Mouse (Mus musculus) cerebellum, adult 11 months (tissue): ENCODE measurements at regions not wholly inside any gene's neighbourhood (a gene's known extent, or its start where the extent isn't known, plus 50 kb on each side); places are given as distances from the start of the nearest gene placed in this dataset.

Experiments used
- DNase-seq: peaks from one replicate; pipeline ENCODE4 v3.0.0; 2022

DNA sequence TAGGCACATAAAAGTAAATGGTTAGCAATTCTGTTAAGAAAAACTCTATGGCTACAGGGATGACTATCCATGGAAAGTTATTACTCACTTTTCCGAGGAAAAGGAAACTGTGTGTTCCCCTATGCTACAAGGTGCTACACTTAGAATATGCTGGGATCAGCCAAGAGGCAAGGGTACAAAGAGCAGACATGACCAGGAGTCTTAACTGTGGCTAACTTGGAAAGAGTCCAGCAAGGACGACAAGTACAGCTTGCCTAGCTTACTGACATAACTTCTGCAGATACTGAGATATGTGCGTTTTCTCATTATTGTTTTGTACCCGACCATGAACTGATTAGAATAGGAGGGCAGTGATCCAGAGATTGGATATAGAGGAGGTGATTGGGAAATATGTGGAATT is 296.4 kb downstream of the Gm16223 start:
- no peak for DNase-seq

DNA sequence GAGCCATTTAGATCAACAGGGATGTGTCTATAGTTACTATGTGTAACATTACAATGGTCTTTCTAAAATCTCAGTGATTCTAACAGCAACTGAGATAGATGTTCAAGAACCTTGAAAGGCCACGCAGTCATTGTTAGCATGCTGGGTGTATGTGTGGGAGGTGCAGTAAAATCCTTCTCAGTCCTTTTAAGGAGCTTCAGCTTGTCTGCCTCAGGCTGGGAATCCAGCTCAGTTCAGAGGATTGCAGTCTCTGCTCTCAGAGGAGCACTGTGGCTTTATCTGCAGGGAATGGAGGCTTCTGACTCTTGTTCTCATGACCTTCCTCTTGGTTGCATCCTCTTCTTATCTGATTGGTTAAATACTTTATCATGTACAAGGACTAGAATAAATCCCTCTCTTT is 320.2 kb downstream of the Gm16223 start:
- DNase-seq: no peak

DNA sequence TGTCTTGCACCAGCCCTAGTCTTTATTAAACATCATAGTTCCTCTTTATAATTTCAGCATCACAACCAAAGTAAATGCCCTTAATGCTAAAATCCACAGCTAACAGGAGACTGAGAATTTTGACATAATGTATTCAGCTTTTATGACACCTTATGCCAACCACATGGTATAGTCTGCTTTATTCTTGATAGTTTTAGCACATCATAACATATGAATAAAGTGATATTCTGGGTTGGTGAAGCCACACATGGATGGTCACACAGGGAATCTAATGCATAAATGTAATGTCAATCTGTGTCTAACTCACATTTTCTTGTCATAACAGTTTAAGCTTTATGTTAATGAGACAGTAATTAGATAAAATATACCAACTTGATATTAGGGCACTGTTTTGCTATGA is 328.9 kb downstream of the Gm16223 start:
- no peak for DNase-seq

DNA sequence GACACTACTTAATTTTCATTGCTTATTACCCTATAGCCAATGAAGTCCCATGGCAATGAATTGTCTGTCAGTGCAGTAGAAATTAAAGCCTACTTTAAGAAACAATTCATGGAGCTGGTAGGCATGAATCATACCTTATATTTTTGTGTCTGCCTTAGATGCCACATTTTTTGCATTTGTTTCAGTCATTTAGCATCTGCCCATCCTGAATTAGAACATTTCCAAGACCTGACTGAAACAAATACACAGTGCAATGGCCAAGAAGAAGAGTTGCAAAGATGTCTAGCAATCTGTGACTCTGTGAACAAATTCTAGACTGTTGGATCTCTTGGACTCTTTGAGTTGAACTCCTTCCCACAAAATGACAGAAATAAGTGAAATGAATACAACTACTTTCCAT is 342.2 kb downstream of the Gm16223 start:
- DNase-seq: no peak

DNA sequence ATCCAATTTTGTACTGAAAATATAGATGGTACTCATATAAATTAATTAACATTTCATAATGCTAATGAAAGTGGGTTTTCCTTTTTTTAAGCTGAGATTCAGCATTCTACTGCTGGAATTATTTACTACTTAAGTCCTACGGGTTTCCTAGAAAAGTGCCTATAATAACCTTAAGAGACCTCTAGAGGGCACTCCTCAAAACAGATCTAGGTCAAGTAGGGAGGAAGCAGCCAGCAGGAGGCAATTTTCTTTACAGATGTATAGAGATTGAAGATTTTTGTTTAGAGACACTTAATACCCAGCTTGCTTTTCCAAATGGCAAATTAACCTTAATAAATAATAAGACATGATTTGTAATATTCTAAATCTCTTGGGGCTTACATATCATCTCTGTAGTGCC is 344.5 kb downstream of the Gm16223 start:
- no peak for DNase-seq

DNA sequence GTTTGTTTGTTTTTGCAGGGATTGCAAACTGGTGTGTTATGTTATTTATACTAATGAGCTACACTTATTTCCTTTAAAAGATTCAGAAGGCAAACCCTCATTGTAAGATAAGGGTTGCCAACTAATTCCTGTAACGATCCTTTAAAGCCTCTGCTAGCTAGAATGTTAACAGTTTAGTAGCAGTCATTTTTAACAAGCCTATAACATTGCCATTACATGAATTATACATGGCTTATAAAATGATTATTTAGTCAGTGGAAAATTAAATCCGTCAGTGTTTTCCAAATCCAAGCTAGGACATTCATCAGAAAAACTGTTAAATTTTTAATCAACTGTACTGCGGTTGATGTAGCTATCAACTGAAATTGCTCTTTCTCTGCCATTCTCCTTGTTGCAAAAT is 358.1 kb downstream of the Gm16223 start:
- no peak for DNase-seq

DNA sequence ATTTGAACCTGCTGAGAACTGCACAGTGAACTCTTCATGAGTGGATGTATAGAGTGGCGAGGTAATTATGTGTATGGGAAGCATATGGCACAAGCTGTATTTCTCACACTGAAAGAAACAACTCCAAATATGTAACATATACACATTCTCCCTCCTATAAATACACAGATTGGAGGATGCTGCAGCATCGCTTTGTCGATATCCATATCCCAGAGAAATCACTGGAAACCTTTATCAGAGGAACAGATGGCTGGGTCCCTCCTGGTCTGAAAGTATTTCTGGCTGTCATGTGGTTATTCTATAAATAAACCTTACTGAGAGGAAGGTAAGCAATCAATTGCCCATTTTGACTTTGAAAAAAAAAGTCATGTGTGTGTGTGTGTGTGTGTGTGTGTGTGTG is 365.4 kb downstream of the Gm16223 start:
- DNase-seq: no peak

DNA sequence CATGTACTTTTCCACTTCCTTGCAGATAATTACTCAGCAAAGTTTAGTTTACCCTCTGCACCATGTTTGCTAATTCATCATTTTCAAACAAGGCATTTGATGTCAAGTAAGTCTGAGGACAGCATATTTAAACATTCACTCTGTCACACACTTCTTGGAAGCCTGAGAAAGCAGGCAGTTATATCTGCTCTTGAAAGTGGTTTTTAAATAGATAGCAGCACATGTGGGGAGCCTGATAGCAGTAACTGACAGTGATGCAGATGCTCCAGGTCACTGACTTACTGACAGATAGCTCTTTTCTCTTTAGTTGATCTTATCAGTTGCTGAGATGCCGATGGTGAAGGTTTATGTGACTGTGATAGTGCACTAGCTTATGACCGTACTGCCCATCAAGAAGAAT is 380.9 kb downstream of the Gm16223 start:
- DNase-seq: no peak

DNA sequence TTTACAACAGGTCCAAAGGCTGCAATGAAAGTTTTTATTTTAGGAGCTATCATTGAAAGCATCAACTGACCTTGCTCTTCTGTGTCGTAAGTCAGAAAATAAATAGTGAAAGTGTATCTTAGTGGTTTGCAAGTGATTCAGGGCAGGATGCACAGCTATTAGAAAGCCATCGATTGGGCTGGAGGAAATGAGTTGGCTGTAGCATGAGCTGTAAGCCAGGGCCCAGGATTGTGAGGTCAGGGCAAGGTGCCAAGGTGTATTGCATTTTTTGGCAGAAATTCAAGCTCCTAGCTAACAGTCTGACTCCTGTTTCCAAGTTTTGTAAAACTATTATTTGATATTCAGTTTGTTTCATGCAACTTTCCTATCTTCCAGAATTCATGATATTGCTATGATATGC is 381.8 kb downstream of the Gm16223 start:
- DNase-seq: no peak

DNA sequence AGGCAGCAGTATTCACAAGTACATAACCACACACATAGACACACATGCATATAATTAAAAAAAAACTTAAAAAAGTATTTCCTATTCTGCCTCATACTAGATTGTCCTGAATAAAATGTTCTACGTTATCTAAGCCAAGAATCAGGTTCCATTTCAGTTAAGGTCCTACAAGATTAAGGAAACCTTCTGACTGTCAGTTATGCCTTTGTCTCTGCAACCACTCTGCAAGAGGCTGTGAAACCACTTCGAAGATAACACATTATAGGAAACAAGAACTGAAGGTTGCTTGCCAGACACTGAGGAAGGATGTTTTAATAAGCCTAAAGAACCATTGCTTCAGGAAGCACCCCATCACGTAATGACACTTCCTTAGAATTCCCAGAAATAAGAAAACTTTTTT is 385.9 kb downstream of the Gm16223 start:
- no peak for DNase-seq

DNA sequence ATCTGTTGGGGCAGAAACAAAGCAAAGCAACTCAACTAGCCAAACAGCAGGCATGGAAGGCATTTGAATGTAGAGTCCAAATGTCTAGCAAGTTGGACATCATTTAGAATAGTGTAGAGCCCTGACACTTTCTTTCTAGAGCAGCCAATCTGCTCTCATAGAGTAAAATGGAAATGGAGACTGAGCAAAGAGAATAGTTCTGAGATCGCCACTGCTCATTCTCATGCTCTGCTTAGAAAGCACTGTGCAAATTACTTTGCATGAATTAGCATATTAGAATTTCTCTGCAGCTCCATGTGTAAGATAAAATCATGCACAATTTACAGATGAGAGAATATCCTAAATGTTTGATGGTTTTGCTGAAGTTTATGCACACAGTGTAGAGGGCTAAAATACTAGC is 393.4 kb downstream of the Gm16223 start:
- no peak for DNase-seq

DNA sequence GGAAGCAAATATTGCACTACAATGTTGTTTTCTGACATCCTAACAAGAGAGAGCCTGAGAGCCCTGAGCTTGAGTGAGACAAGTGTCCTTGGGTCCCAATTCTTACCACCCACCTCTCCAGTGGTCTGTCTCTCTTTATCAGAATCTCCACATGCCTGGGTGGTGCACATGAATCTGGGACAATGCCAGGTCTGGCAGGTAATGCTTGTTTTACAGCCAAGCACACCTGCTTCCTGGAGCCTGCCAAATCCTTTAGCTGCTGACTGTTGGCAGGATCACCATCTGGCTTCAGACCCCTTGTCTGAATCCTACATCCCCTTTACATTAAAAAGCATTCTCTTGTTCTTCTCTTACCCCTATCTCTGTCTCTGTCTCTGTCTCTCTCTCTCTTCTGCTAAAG is 397.1 kb downstream of the Gm16223 start:
- peak; percentile 21 for DNase-seq

DNA sequence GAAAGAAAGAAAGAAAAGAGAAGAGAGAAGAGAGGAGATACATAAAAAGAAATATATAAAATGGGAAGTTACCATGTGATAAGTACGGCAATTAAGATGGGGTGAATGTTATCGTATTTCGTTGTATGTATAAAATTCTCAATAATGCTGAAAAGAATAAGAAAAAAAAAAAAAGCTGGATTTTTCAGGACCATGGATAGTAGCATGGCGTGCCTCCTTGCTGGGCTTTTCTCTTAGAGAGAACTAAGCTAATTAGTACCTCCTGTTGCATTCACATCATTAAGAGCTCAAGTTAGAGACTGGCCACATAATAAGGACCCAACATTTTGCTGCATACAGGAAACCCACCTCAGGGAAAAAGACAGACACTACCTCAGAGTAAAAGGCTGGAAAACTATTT is 405.7 kb downstream of the Gm16223 start:
- DNase-seq: no peak

DNA sequence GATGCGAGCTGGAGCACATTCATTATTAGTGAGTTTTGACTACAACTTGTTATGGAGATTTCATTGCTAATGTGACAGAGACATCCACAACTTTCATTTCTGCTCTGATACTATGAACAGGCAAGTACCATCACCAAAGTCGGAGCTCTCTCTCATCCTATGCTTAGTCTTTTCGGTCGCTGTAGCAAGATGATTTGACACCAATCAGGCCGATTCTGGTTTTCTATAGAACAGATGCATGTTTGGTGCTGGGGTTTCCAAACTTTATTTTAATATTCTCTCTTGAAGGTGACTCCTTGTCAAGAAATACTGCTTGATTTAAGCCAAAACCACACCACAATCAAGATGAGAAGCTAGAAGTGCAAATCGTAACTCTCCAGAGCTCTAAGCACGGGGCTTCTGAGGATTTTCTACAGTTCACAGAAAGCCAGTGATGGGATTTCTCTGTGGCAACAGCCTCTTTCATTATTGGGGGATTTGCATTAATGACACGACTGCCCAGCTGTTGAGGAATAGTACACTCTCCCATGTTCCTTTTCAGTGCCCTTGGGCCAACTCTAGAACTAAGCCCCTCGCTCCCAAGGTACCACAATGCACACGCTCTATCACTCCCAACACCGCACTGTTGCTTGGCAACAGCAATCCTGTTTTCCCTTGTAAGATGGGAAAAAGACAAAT is 434.5 kb downstream of the Gm16223 start:
- DNase-seq: no peak

DNA sequence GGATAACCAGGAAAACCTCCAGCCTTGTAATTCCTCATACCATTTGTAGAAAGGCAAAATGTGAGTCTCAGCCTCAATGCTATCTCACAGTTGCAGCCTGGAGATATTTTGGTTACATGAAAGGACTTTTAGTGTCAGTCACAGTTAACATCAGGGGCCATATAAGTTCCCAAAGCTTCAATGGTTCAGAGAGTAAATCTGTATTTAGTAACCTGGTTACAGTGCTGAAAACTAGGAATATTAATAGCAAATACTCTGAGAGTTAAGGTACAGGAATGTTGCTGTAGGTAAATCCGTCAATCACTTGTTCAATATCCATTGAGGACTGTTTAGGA is 435.0 kb downstream of the Gm16223 start:
- DNase-seq: no peak

DNA sequence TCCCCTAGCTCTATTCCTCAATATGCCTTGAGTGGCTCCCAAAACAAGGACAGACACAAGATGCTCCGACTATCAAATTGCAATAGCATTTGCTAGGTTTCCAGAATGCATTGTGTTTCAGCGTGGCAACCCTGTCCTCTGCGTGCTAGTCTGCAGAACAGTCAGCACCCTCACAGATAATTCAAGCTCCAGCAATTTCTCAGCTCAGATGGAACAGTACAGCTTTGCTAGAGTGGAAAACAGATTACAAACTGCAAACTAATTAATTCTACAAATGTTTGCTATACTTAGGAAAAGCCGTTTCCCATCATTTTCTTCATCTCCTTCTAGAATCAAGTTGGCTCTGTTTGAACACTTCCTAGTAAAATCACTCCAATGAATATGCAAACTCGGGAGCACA is 441.4 kb downstream of the Gm16223 start:
- DNase-seq: no peak

DNA sequence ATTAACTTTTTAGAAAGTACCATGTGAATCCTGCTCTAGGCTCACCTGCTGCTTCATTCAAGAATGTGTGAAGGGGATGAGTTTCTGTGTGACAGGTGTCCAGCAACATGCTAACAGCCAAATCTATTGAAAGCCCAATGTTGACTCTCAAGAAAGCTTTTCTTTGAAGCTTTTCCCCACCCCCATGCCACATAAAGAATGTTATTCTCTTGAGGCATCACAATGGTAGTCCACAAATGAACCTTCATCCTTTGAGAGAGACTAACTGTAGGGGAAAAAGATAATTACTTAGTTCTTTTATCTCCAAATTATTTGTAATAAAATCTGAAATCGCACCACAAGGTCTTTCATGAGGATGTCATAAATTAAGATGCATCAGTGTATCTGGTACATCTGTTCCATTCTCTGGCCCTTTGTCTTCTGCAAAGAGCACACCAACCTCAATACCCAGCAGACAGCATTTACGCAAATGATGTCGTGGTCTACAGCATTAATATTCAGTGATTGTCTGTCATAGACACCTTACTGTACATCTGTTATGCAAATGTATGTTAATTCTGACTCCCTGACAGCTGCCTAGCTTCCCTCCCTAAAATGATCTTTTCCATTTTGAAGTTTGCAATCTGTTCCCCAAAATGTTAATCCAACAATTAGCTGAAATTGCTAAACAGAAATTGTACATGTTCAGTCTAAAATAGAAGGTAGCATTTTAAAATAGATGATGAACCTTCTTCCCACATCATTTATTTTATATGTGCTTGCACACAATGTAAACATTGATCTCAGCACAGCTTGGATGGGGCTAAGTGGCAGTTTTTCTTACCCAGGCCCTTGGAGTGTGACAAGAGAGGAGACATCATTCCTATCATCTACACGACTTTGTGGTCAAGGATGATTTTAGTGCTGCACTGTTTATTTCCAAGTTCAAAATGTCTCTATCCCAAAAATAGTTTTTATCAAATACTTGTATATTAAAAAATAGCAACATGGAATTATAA is 455.7 kb downstream of the Gm16223 start:
- DNase-seq: no peak

DNA sequence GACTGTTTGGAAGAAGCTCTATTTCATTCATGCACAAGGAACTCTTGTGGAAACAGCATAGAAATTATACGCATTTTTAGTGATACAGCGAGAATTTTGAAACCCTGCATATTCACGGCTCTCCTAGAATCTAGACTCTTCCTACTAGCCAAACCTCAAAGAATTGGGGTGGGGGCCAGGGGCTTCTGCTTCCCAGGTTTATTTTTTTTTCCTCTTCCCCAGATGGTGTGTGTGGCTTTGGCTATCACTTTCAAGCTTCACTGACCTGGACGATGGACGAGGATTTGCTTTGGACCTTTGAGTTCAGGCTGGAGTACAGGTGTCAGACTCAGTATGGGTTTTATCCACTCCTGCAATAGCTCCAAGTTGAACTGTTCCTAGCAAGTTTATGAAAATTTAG is 457.7 kb downstream of the Gm16223 start:
- no peak for DNase-seq

DNA sequence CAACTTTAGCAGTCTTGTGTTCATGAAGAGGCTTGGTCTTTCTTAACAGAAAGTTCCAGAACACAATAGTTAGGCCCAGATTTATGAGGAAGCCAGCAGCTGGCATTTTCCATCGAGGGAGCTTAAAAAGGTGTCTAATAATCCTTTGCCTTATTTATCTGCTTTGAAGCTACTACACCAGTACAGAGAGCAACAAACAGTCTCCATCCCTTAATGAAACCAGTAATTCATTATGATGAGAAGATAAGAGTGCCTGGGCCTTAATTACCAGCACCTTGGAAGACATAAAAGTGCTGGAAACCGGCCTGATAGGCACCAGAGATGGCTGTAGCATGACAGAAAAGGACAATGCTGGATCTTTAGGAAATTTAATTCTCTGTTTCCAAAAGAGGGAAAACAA is 492.8 kb downstream of the Gm16223 start:
- DNase-seq: no peak

DNA sequence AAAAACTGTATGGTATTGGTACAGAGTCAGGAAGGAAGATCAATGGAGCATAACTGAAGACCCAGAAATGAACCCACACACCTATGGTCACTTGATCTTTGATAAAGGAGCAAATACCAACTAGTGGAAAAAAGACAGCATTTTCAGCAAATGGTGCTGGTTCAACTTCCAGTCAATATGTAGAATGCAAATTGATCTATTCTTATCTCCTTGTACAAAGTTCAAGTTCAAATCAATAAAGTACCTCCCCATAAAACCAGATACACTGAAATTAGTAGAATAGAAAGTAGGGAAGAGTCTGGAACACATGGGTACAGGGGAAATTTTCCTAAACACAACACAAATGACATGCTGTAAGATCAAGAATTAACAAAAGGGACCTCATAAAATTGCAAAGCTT is 495.6 kb downstream of the Gm16223 start:
- no peak for DNase-seq

DNA sequence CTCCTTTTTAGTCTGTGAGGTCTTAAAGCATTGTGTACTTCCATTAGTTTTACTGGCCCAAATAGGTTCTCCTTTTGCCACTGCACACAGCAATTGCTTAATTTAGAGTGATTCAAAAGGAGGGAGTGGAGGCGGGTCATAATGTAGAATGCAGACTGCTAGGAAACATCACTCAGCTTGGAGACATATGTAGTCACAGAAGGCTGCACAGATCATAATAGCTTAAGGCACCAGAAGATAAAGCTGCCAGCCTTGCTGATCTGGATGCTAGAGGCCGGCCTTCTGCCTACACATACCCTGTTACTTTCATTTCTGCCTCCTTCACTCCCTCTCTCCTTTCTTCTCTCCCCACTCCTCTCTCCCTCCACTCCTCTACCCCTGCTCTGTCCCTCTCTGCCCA is 508.2 kb downstream of the Gm16223 start:
- no peak for DNase-seq

DNA sequence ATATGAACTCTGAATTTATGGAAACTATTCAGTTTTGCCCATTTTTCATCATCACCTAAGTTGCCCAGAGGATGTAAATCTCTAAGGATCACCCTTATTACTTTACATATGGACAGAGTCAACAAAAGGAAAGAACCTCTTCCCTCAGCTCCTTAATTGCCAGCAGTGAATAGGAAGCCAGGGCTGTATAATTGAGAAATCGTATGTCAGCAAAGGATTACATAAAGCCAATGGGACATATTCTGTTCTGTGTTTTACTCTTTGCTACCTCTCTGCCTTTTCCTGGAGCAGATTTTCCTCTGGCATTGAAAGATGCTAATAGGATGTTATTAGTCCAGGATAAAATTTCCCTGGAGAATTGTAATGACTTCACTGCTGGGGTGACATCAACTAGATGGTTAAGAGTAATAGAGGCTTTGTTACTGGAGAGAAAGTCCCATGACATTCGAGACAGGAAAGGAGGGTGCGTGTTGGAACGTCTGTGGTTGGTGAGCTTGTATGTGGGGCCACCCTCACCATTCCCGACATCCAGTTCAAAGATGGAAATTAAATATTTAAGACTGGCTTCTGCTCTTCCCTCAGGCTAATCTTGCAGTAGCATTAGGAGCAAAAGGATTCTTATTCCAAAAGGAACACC is 510.6 kb downstream of the Gm16223 start:
- DNase-seq: no peak

DNA sequence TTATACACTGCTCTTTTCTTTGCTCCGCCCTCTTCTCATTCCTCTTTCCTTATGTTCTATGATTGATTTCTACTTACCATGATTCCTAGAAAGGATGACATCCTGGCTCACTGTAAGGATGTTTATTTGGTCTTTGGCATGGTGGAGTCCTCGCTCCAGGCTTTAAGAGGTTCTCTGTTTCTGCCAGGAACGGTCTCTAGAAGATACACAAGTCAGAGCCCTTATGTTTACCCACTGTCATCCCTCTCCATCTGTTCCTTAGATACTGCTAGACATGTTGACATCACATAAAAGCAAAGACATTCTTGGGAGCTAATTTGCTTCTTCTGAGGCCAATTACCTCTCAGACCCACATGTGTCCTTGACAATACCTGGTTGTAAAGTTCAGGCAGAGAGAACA is 552.9 kb downstream of the Gm16223 start:
- no peak for DNase-seq

DNA sequence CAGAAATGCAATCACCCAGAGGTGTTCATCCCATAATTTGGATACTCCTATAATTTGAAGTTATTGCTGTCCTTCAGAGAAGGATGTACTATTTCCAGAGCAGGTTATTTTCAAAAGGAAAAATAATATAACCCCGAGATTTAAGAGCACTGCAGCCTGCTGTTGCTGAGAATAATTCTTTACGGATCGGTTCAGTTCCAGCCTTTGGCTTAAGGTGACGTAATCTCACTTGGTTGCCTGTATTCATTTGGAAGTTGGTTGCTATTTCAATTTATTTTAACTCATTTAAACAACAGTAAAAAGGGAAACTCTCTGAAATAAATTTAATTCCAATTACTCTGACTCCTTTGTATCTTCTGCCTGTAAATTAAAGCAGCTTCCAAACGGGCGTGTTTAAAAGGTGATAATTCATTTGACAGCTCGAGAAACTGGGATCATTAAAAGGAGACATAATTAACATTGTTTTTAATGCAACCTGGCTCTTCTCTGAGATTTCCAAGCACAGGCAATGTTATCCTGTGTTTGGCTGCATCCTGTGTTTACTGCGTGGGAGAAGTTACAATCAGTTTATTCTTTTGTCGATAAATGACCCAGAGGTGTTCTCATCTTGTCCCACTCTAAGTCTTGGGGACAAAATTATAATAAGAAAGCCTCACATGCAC is 568.5 kb downstream of the Gm16223 start:
- no peak for DNase-seq
